Mouse (Mus musculus) lung, adult 10 weeks (tissue): ENCODE measurements around the gene Dido1. TPM values are rescaled to one million over a fixed set of nuclear protein-coding genes. Genes with fewer than 3 reads are reported as not detected.

Experiments used
- polyA plus RNA-seq: library from polyadenylated mRNA; stranded (reverse); fragments of 350-450 nt; fragmentation: Illumina TruSeq; extraction: RNeasy Lipid Tissue Mini Kit (QIAGEN cat#74804); gene quantifications from one replicate; pipeline ENCODE4 v1.2.3, GENCODE M21; 2014; ENCODE audit warnings: low read depth, low replicate concordance; ENCODE audit not compliant: insufficient read depth

Dido1 gene
- 6.5 TPM for polyA plus RNA-seq

DNA sequence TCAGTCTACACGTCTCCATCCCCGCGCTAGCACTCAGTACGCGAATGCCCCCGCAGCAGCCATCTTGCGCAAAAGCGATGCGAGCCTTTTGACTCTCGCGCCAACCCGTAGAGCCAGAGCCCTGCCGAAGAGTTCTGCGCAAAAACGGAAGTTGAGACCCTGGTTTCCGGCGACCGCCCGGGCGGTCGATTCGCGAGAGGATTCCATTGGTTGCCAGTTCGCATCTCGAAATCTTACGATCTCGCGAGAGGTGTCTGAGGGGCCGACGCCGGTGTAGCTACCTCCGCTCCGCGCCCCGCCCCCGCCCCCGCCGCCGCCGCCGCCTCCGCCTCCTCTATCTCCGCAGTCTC is at the start of gene Dido1, which contains the start of gene Gid8:
Dido1 (minus strand) TSS at position 77 of the 350 bp plus-strand sequence.
Gid8 (plus strand) TSS at position 195 of the 350 bp plus-strand sequence.

DNA sequence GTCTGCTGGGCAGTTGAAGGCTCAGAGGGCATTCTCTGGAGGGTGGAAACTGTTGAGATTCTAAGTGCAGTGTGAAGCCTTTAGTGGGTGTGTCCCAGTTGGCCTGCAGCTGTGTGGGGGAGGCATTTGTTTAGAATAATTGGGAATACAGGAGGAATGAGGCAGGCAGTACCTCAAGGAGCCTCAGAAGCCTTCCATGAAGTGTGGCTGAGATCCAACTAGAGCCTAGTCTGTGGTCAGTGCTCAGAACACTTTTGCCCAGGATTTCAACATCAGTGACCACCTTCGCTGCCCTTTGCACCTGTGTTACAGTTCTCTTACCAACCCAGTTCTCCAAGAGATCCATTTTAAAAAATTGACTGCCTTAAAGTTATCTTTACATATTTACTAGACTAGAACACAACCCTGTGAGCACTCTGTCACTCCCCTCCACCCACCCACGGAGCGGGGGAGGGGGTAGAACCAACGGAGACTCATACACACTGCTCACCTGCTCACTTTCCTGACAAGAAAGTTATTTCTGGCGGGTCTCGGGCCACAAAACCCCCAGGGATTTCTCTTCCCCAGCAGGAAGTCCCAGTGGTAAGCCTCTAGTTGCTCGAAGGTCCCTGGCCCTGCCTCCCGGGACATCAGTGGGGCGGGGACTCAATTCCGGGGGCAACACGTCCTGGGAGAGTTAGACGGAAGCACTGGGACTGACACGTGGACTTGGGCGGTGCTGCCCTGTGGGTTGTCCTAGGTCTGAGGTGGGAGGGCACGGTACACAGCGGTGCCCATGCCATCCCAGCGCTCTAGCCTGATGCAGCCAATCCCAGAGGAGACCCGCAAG is 15.0 kb upstream of the Dido1 start, which contains the start of gene Slc17a9:
Slc17a9 (plus strand) TSS at position 679 of the 829 bp plus-strand sequence.

GRCm38 (mm10) chr2:180642555-180643260 is 67.1 kb downstream of the Dido1 start, which contains the start of gene Tcfl5:
TSS of gene Tcfl5 (minus strand) at chr2:180642708.

Other genes with a start within 250 kb of the Dido1 start
- gene Ntsr1, start 210.0 kb downstream of the Dido1 start, polyA plus RNA-seq: not detected
- gene Mrgbp, start 128.7 kb downstream of the Dido1 start, polyA plus RNA-seq: 13.8 TPM
- 37.8 TPM for gene Ogfr, start 120.8 kb downstream of the Dido1 start, polyA plus RNA-seq
- 1.1 TPM for gene Col9a3, start 112.2 kb downstream of the Dido1 start, polyA plus RNA-seq
- gene Tcfl5, start 67.3 kb downstream of the Dido1 start, polyA plus RNA-seq: not detected
- 32.2 TPM for gene Gid8, start 118 bp upstream of the Dido1 start, polyA plus RNA-seq
- gene Slc17a9, start 15.3 kb upstream of the Dido1 start, polyA plus RNA-seq: 2.8 TPM
- not detected for gene Bhlhe23, start 66.9 kb upstream of the Dido1 start, polyA plus RNA-seq
- 21.9 TPM for gene Ythdf1, start 210.9 kb upstream of the Dido1 start, polyA plus RNA-seq
- gene Birc7, start 219.0 kb upstream of the Dido1 start, polyA plus RNA-seq: not detected
- gene Nkain4, start 244.7 kb upstream of the Dido1 start, polyA plus RNA-seq: 70.8 TPM